Mouse (Mus musculus): Measurements from ENCODE around the gene Mgll. TPM values are rescaled to one million over a fixed set of nuclear protein-coding genes. Genes with fewer than 3 reads are reported as not detected.

Mgll gene
- polyA plus RNA-seq, 1 experiment from 2014 or later = 6.2 TPM

DNA sequence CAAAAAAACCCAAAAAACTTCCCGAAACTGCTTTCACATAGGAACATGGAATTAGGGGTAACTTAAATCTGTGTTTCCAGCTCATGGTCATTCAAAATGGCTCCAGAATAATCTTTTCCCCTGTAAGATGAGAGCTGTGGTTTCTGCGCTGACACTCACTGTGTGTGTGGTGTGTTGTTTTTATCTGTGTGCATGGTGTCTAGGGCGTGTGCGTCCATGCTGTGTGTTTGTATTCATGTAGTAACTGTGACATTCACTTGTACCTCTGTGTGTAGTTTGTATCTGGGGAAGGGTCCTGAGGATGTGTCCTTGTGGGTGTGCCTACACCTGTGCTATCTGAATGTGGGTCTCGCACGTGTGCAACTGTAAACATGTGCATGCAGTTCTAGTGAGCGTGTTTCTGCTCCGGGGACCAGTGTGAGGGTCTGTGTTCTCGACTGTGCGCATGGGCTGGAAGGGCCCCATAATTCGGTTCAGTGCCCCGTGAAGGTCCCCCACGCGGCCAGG is 353 bp upstream of the Mgll start:
- peaks cover 66% of the 10 kb centered on the region for H3K27me3 ChIP-seq (replicated peaks; ENCODE audit: low read depth, poor library complexity, severe bottlenecking)

DNA sequence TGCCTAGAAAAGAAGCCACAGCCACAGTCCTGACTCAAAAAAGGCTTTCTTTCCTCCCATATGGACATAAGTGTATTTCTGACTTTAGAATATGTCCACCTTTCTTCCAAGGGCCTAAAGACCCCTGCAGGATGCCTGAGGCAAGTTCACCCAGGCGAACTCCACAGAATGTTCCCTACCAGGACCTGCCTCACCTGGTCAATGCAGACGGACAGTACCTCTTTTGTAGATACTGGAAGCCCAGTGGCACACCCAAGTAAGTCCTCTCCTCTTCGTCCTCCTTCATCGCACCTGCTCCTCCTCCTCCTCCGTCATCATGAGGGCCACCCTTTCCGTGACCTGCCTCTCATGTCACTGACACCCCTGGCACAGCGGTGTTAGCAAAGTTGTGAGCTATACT is 1.4 kb downstream of the Mgll start:
- Histone ChIP-seq H3K4me1 (peaks cover 25% of the 10 kb centered on the region), H3K27me3 (replicated peaks; ENCODE audit: low read depth, poor library complexity, severe bottlenecking) (peaks cover 74% of the 10 kb centered on the region), H3K4me3 (no peak overlapping the region), H3K9me3 (no peaks in the 10 kb centered on the region), H3K27ac (replicated peaks) (no peak overlapping the region), H3K36me3 (replicated peaks) (no peaks in the 10 kb centered on the region)
- 59% methylated on average over 7 of the region's 7 CpGs for WGBS
- DNase-seq (ENCODE audit: low spot score) = peak; percentile 41

More for the DNA sequence above, 353 bp upstream of the Mgll start:
- no peaks in the 10 kb centered on the region for H3K36me3 ChIP-seq (replicated peaks)
- H3K9me3 ChIP-seq = no peaks in the 10 kb centered on the region
- no peak for DNase-seq (ENCODE audit: low spot score)
- WGBS = 39% methylated on average over 14 of the region's 14 CpGs
- peak overlapping the region; percentile 75 for H3K27ac ChIP-seq (replicated peaks)
- H3K4me3 ChIP-seq = peak overlapping the region; percentile 83
- H3K4me1 ChIP-seq = peaks cover 22% of the 10 kb centered on the region

- H3K4me1 ChIP-seq = peaks cover 33% of the 10 kb centered on the region
- H3K36me3 ChIP-seq (replicated peaks) = no peaks in the 10 kb centered on the region
- WGBS = 73% methylated on average over 9 of the region's 9 CpGs
- no peak overlapping the region for H3K27ac ChIP-seq (replicated peaks)
- H3K4me3 ChIP-seq = no peak overlapping the region
- DNase-seq (ENCODE audit: low spot score) = no peak
- H3K27me3 ChIP-seq (replicated peaks; ENCODE audit: low read depth, poor library complexity, severe bottlenecking) = peaks cover 84% of the 10 kb centered on the region
- no peaks in the 10 kb centered on the region for H3K9me3 ChIP-seq
These were observed 2.3 kb downstream of the Mgll start for GRCm38 (mm10) chr6:88726252-88727211.

DNA sequence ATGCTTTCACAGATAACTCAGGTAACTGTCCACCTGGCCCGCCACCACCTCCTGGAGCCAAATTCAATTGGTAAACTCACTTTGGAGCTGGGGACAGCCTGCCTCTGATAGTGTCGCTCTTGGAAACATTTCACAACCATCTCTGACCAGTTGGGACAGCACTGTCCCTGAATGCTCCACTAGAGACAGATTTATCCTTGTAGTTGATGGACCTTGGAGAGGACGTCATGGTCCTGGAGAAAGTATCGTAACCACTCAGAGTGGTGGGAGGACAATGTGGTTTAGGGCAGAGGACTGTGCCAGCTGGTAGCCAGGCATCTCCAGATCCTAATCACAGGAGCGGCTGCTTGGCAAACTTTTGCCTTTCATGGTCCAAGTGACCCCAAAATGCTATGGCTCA is 3.3 kb downstream of the Mgll start:
- Histone ChIP-seq H3K4me1 (peaks cover 39% of the 10 kb centered on the region), H3K27me3 (replicated peaks; ENCODE audit: low read depth, poor library complexity, severe bottlenecking) (peaks cover 86% of the 10 kb centered on the region), H3K27ac (replicated peaks) (no peak overlapping the region), H3K36me3 (replicated peaks) (no peaks in the 10 kb centered on the region), H3K4me3 (no peak overlapping the region), H3K9me3 (no peaks in the 10 kb centered on the region)
- no peak for DNase-seq (ENCODE audit: low spot score)
- WGBS = 88% methylated on average over 5 of the region's 5 CpGs

GRCm38 (mm10) chr6:88728054-88728453 is 3.8 kb downstream of the Mgll start:
- peaks cover 82% of the 10 kb centered on the region for H3K27me3 ChIP-seq (replicated peaks; ENCODE audit: low read depth, poor library complexity, severe bottlenecking)
- peaks cover 45% of the 10 kb centered on the region for H3K4me1 ChIP-seq

DNA sequence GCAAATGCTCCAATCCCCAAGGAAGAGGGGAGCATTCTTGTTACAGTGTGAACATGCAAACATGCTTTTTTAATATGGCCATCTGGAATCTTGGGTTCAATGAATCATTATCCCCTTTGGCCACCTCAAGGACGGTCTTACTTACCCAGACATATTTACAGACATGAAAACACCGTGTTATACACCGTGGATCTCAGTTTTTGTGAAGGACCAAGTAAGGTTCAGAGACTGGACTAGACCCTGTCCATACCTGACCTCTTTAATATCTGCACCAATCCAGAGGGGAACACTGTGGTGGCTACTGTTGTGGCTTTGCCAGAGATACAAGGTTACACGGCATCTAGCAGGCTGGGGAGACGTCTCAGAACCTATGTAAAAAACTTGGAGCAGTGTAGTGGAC is 4.3 kb downstream of the Mgll start:
- peaks cover 50% of the 10 kb centered on the region for H3K4me1 ChIP-seq
- peaks cover 78% of the 10 kb centered on the region for H3K27me3 ChIP-seq (replicated peaks; ENCODE audit: low read depth, poor library complexity, severe bottlenecking)
- WGBS = 90% methylated on average over 5 of the region's 5 CpGs
- H3K27ac ChIP-seq (replicated peaks) = no peak overlapping the region
- no peak overlapping the region for H3K4me3 ChIP-seq
- no peaks in the 10 kb centered on the region for H3K9me3 ChIP-seq
- no peaks in the 10 kb centered on the region for H3K36me3 ChIP-seq (replicated peaks)
- no peak for DNase-seq (ENCODE audit: low spot score)

More at GRCm38 (mm10) chr6:88728054-88728453, 3.8 kb downstream of the Mgll start:
- H3K9me3 ChIP-seq = no peaks in the 10 kb centered on the region
- H3K4me3 ChIP-seq = no peak overlapping the region
- no peaks in the 10 kb centered on the region for H3K36me3 ChIP-seq (replicated peaks)
- WGBS = 62% methylated on average over 7 of the region's 7 CpGs
- no peak for DNase-seq (ENCODE audit: low spot score)
- no peak overlapping the region for H3K27ac ChIP-seq (replicated peaks)

- no peak for DNase-seq (ENCODE audit: low spot score)
- WGBS = 87% methylated on average over 11 of the region's 11 CpGs
- no peak overlapping the region for H3K4me3 ChIP-seq
- peaks cover 50% of the 10 kb centered on the region for H3K27me3 ChIP-seq (replicated peaks; ENCODE audit: low read depth, poor library complexity, severe bottlenecking)
- peaks cover 37% of the 10 kb centered on the region for H3K4me1 ChIP-seq
- H3K27ac ChIP-seq (replicated peaks) = no peak overlapping the region
- H3K9me3 ChIP-seq = no peaks in the 10 kb centered on the region
- no peaks in the 10 kb centered on the region for H3K36me3 ChIP-seq (replicated peaks)
These were observed 7.1 kb downstream of the Mgll start for GRCm38 (mm10) chr6:88731211-88731751.

DNA sequence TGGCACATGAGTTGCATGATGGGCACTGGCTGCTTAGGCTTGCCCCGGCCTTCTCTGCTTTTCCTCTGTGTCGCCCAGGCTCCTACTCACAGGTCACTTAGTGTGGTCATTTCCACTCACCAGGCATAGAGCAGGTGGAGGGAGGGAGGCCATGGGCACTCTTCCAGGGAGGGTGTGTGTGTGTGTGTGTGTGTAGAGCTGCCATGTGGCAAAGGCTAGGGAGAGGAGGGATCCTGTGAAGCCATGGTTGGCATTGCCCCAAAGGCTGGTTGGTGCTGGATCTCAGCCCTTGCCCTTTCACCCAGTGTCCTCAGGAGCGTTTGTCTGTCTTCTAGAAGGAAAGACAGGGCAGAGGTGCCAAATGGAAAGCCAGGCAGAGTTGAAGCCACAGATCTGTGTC is 7.8 kb downstream of the Mgll start:
- WGBS = 87% methylated on average over 3 of the region's 3 CpGs
- Histone ChIP-seq H3K9me3 (no peaks in the 10 kb centered on the region), H3K4me1 (peaks cover 42% of the 10 kb centered on the region), H3K27me3 (replicated peaks; ENCODE audit: low read depth, poor library complexity, severe bottlenecking) (peaks cover 43% of the 10 kb centered on the region), H3K4me3 (no peak overlapping the region), H3K27ac (replicated peaks) (peak overlapping the region; percentile 40; the same call in 1 of the 2 replicates), H3K36me3 (replicated peaks) (no peaks in the 10 kb centered on the region)
- DNase-seq (ENCODE audit: low spot score) = no peak

GRCm38 (mm10) chr6:88732643-88733613 is 8.7 kb downstream of the Mgll start:
- peak; percentile 60 for DNase-seq (ENCODE audit: low spot score)
- no peaks in the 10 kb centered on the region for H3K36me3 ChIP-seq (replicated peaks)
- H3K4me1 ChIP-seq = peaks cover 47% of the 10 kb centered on the region
- H3K27ac ChIP-seq (replicated peaks) = peak overlapping the region; percentile 61
- no peaks in the 10 kb centered on the region for H3K9me3 ChIP-seq
- peaks cover 39% of the 10 kb centered on the region for H3K27me3 ChIP-seq (replicated peaks; ENCODE audit: low read depth, poor library complexity, severe bottlenecking)
- 33% methylated on average over 17 of the region's 17 CpGs for WGBS
- H3K4me3 ChIP-seq = 0 out of 2 replicates have a peak overlapping the region, but pooled peaks have one; percentile 11

DNA sequence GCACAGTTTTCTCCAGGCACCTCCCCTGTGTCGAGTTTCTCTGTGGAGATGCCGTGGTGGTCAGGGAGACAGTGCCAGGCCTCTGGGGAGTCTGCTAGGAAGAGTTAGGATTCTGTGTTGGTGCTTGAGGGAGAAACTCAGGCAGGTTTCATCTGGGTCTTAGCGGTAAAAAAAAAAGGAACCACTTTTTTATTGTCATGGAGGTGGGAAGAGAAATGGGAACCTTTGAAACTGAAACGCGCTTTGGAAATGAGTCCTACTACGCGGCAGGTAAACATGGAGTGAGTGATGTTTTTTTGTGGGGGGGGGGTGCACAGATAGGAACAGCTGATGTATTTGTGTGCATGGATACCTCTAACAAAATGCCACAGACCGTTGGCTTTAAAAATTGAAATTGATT is 12.1 kb downstream of the Mgll start:
- H3K27ac ChIP-seq (replicated peaks) = no peak overlapping the region
- 90% methylated on average over 8 of the region's 8 CpGs for WGBS

DNA sequence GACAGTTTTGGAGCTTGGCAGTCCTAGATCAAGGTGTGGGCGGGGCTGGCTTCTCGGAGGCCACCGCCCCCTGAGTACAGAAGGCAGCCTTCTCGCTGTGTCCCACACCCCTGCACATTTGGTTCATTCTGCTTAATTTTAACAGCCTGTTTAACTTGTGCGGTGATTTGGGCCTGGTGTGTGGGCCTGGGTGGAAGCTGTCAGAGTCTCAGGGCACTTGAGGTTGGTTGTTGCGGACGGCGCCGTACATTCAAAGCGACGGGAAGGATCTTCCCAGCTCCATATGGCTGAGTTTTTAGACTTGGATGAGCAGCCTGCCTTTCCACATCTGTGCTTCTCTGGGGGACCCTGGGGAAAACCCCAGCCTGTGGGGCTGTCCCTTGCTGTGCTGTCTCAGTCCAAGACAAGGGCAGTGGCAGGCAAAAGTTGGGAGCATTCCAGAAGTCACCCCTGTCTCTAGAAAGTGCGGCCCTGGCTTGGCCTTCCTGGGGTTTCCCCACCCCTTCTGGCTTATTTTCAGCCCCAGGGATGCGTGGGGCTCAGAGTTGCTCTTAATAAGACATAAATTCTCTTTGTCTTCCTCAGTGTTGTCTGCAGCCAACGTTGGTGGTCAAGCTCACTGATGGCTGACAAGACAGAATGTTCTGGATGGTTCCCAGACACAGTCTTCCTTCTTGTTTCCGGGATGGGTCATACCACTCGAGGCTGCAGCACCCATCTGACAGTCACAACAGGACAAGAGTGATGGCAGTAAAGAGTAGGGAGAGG is 12.7 kb downstream of the Mgll start:
- 82% methylated on average over 16 of the region's 16 CpGs for WGBS
- no peak overlapping the region; the same call in 1 of the 2 replicates for H3K27ac ChIP-seq (replicated peaks)

More for the DNA sequence above, 12.1 kb downstream of the Mgll start:
- no peak for DNase-seq (ENCODE audit: low spot score)
- Histone ChIP-seq H3K4me3 (no peak overlapping the region), H3K4me1 (peaks cover 32% of the 10 kb centered on the region), H3K27me3 (replicated peaks; ENCODE audit: low read depth, poor library complexity, severe bottlenecking) (peaks cover 20% of the 10 kb centered on the region), H3K9me3 (no peaks in the 10 kb centered on the region), H3K36me3 (replicated peaks) (no peaks in the 10 kb centered on the region)

More for the DNA sequence above, 12.7 kb downstream of the Mgll start:
- H3K4me1 ChIP-seq = peaks cover 31% of the 10 kb centered on the region
- H3K9me3 ChIP-seq = no peaks in the 10 kb centered on the region
- H3K27me3 ChIP-seq (replicated peaks; ENCODE audit: low read depth, poor library complexity, severe bottlenecking) = peaks cover 14% of the 10 kb centered on the region
- H3K36me3 ChIP-seq (replicated peaks) = no peaks in the 10 kb centered on the region
- DNase-seq (ENCODE audit: low spot score) = no peak
- no peak overlapping the region for H3K4me3 ChIP-seq

All from embryonic facial prominence, embryonic 10.5 days (tissue).